Mouse (Mus musculus) spleen, adult 2 months (tissue): ENCODE results near the gene Vsig10. TPM values are rescaled to one million over a fixed set of nuclear protein-coding genes. Genes with fewer than 3 reads are reported as not detected.

Experiments used
- DNase-seq, 2 experiments: peaks; one replicate each; pipeline versions ENCODE4 v3.0.0 to v3.0.0-alpha.2; 2012 to 2021; ENCODE audit warnings: low spot score in 2 of 2, low read depth in 1 of 2
- H3K27ac ChIP-seq: fragments of 200-500 bp; 2 replicates; pipeline ENCODE4 v1.5.1; 2012; ENCODE audit warnings: low read length, inconsistent platforms; ENCODE audit not compliant: insufficient read depth
- H3K27me3 ChIP-seq: fragments of 200-500 bp; 2 replicates; pipeline ENCODE4 v1.6.1; 2012; ENCODE audit warnings: mild to moderate bottlenecking, moderate library complexity, low read length, inconsistent platforms; ENCODE audit not compliant: control insufficient read depth, insufficient read depth
- H3K36me3 ChIP-seq: fragments of 200-500 bp; 2 replicates; pipeline ENCODE4 v1.6.1; 2012; ENCODE audit warnings: mild to moderate bottlenecking, low read length, inconsistent platforms; ENCODE audit not compliant: control insufficient read depth, insufficient read depth
- H3K4me1 ChIP-seq: fragments of 200-500 bp; 2 replicates; pipeline ENCODE4 v1.6.1; 2011; ENCODE audit warnings: inconsistent platforms; ENCODE audit not compliant: control insufficient read depth, insufficient read depth, insufficient read length
- H3K4me3 ChIP-seq: fragments of 200-500 bp; 2 replicates; pipeline ENCODE4 v1.5.1; 2011; ENCODE audit warnings: mild to moderate bottlenecking, inconsistent platforms; ENCODE audit not compliant: insufficient read depth, insufficient read length; ENCODE audit errors: extremely low read depth
- CTCF ChIP-seq: fragments of 200-500 bp; IDR thresholded peaks from 2 replicates; pipeline ENCODE4 v1.5.1; 2011; ENCODE audit warnings: mild to moderate bottlenecking, inconsistent platforms; ENCODE audit not compliant: insufficient read depth, insufficient read length, insufficient replicate concordance; ENCODE audit errors: extremely low read depth
- POLR2A ChIP-seq: fragments of 200-500 bp; IDR thresholded peaks from 2 replicates; pipeline ENCODE4 v1.6.1; 2011; ENCODE audit warnings: low read depth, low read length, inconsistent platforms
- WGBS: fragments of 180-500 bp; shearing (Covaris S2); methylation state at CpG from one replicate; pipeline ENCODE4 v1.1.7; 2018; 5-methylcytosine and 5-hydroxymethylcytosine counted together
- polyA plus RNA-seq: library from polyadenylated mRNA; depleted of rRNA; stranded (reverse); fragments of >200 nt; gene quantifications from 2 replicates; pipeline ENCODE4 v1.2.3, GENCODE M21; 2012; rRNA removed

Vsig10 gene
- 10.9 and 11.0 TPM in 2 replicates for polyA plus RNA-seq

DNA sequence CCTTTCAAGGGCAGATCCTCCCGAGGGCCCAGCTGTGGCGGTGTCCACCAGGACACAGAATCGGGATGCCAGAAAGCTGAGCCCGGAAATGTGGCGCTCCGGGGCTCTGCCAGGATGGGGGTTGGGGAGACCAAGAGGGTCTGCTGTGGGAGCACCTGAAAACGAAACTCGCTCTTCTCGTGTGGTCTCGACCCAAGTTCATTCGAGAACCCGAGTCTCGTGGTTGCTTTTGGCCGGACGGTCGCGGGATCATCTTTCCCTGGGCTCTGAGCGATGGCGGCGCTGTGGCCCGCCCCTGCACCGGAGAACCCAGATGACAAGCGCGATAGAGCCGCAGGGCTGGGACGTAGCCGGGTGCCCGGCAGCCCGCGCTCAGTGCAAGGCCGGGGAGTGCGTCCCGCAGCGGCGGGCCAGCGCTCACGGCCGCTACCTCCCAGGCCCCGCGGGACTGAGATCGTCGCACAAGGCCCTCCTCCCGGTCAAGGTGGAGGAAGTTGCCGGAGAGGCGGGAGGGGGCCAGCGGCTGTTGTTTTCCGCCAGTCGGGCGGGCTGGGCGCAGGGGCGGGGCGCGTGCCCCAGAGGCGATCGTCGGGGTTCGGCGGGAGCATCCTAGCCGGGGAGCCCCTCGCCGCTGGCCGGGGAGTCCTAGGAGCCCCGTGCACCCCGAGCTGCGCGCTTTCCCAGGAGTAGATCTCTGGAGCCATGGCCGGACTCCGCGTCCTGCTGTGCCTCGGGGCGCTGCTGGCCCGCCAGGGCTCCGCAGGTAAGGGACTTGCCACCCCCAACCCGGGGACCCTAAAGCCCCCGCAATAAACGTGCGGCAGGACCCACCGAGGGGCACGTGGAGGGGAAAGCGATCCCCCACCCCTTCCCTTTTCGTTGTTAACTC lies at the start of gene Vsig10:
Vsig10 (plus strand) TSS at position 343 of the 889 bp plus-strand sequence.
- TF ChIP-seq POLR2A (no peak), CTCF (no peak)
- DNase-seq, result peak in 1 of 2 experiments; percentile 45
- Histone ChIP-seq H3K27me3 (peaks cover 10% of the 10 kb centered on the region; the same call in 1 of the 2 replicates), H3K27ac (peak within 1 kb of the TSS; percentile 71), H3K4me1 (no peaks in the 10 kb centered on the region), H3K36me3 (no peaks in the 10 kb centered on the region), H3K4me3 (peak within 1 kb of the TSS; percentile 73)
- under 1% methylated on average over 75 of the region's 81 CpGs for WGBS

DNA sequence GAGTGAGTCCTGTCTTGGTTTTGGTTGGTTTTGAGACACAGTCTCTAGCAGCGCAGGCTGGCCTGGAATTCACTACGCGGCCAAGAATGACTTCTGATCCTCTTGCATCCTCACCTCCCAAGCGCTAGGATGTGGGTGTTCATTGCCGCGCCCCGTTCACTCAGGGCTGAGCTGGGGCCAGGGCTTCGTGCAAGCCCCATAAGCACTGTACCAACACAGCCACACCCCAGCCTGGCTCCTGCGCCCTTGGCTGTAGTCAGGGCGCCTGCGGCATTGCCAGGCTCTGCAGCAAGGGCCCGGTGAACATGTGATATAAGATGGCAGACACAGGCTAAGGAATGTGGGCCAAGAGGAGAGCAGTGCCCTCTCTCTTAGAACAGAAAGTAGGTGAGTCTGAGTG lies 49.5 kb upstream of the Vsig10 start:
- DNase-seq, result no peak
- WGBS, result 98% methylated on average over 12 of the region's 12 CpGs
- Histone ChIP-seq H3K4me3 (no peak overlapping the region), H3K27ac (no peak overlapping the region), H3K4me1 (no peaks in the 10 kb centered on the region), H3K36me3 (peaks cover 19% of the 10 kb centered on the region), H3K27me3 (no peaks in the 10 kb centered on the region)
- TF ChIP-seq CTCF, result no peak
- no peak for TF ChIP-seq POLR2A

DNA sequence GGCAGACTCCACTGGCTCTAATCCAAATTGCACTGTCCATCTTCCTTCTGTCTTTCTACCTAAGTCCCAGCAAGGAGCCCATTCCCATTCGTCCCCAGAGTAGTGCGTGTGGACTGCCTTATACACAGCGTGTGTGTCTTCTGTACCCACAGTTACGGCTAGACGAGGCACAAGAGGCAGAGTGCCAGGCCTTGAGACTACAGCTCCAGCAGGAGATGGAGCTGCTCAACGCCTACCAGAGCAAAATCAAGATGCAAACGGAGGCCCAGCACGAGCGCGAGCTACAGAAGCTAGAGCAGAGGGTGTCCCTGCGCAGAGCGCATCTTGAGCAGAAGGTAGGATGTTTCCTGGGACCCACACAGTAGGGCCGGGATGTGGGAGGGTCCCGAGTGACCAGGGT lies 46.9 kb upstream of the Vsig10 start:
- Histone ChIP-seq H3K27ac (no peak overlapping the region), H3K27me3 (no peaks in the 10 kb centered on the region), H3K4me1 (no peaks in the 10 kb centered on the region), H3K36me3 (peaks cover 5% of the 10 kb centered on the region), H3K4me3 (no peak overlapping the region)
- TF ChIP-seq CTCF (no peak), POLR2A (no peak)
- DNase-seq, result no peak
- WGBS, result 96% methylated on average over 14 of the region's 14 CpGs

DNA sequence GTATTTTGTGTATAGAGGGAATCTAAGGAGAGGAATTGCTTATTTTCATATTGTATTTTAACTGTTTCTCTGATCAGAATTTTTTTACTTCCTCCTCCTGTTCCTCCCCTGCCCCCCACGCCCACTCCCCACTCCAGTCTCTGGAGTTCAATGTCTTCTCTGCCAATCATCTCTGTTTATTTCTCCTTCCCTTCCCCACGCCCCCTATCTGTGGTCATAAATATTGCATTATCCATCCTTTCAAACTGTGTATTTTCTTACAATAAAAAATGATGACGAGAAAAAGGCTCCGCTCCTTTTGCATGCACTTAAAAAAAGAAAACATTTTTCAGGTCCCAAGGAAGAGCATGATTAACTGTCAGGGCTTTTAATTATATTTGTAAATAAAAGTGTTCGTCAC lies 44.1 kb upstream of the Vsig10 start:
- no peak overlapping the region for H3K4me3 ChIP-seq
- no peaks in the 10 kb centered on the region for H3K27me3 ChIP-seq
- H3K36me3 ChIP-seq, result peaks cover 5% of the 10 kb centered on the region; the same call in 1 of the 2 replicates
- 71% methylated on average over 5 of the region's 5 CpGs for WGBS
- TF ChIP-seq POLR2A (no peak), CTCF (no peak)
- no peak overlapping the region for H3K27ac ChIP-seq
- DNase-seq, result no peak
- no peaks in the 10 kb centered on the region for H3K4me1 ChIP-seq

DNA sequence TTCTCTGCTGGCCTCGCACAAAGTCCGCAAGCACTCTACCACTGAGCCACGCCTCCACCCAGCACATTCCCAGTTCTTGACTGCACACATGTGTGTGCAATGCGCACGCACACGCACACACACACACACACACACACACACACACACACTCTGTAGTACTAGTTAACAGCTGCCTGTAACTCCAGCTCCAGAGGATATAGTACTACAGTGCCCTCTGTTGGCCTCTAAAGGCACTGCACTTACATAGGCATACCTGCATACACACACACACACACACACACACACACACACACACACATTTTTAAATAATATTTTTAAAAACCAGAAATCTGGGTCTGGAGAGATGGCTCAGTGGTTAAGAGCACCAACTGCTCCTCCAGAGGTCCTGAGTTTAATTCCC lies 41.1 kb upstream of the Vsig10 start:
- 91% methylated on average over 6 of the region's 6 CpGs for WGBS
- no peak for DNase-seq

DNA sequence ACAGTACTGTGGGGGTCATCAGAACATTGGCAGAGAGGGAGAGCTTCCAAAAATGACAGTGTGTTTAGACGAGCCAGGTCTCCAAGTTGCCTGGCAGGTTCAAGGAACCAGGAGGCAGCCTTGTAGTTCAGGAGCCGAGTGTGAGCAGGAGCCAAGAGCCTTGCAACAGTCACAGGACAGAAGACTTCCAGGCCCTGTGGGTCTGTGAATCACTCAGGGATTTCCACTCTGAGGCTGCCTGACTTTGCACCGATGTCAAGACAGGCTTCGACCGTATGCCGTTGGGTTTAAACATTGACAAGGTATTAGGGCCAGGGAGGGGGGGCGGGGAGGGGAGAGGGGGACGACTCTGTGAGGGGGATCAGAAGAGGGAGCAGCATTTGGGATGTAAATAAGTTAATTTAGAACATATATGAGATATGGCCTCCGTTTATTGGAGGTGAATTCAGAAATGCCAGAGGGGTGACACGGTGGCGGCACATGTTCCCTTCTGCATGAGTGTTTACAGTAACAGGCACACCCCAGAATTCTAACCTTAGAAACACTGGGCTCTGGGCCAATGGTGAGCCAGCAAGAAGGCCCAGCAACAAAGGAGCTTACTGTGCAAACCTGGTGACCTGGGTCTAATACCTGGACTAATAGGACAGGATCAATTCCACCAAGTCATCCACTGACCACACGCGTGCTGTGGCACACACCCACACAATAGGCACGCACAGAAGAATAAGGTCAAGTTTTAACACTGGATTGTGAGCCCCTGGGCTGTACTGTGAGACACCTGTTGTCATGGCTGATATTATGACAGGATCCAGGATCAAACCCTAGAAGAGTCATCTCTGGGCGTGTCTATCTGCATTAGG lies 39.8 kb upstream of the Vsig10 start:
- H3K27me3 ChIP-seq, result no peaks in the 10 kb centered on the region
- DNase-seq, result no peak
- WGBS, result 90% methylated on average over 15 of the region's 15 CpGs
- H3K4me1 ChIP-seq, result no peaks in the 10 kb centered on the region
- H3K4me3 ChIP-seq, result no peak overlapping the region
- peaks cover 6% of the 10 kb centered on the region for H3K36me3 ChIP-seq
- TF ChIP-seq POLR2A (no peak), CTCF (no peak)
- H3K27ac ChIP-seq, result no peak overlapping the region

More for the DNA sequence above, 41.1 kb upstream of the Vsig10 start:
- H3K4me3 ChIP-seq, result no peak overlapping the region
- H3K27ac ChIP-seq, result no peak overlapping the region
- TF ChIP-seq POLR2A, result no peak
- no peak for TF ChIP-seq CTCF
- no peaks in the 10 kb centered on the region for H3K4me1 ChIP-seq
- H3K27me3 ChIP-seq, result no peaks in the 10 kb centered on the region
- peaks cover 5% of the 10 kb centered on the region for H3K36me3 ChIP-seq

DNA sequence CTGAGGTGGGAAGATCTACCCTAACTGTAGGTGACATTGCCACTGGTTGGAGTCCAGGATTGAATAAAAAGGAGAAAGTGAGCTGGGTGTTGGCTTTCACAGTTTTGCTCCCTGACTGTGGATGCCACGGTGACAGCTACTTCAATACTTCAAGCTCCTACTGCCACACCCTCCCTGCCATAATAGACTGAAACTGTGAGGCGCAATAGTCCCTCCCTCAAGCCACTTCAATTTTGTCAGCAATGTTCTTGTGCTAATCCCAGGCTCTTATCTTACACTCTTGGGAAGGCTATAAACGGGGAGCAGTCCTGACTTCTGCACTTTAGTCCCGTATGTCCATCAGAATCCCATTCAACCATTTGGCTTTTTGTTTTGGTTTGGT lies 39.2 kb upstream of the Vsig10 start:
- DNase-seq, result no peak
- no peak overlapping the region for H3K4me3 ChIP-seq
- no peaks in the 10 kb centered on the region for H3K27me3 ChIP-seq
- WGBS, result 83% methylated on average over 4 of the region's 4 CpGs
- H3K36me3 ChIP-seq, result peaks cover 10% of the 10 kb centered on the region
- TF ChIP-seq POLR2A, result no peak
- TF ChIP-seq CTCF, result no peak
- H3K27ac ChIP-seq, result no peak overlapping the region
- H3K4me1 ChIP-seq, result no peaks in the 10 kb centered on the region
